Mouse (Mus musculus) embryonic facial prominence, embryonic 14.5 days (tissue): ENCODE data around the gene Glipr2. TPM values are rescaled to one million over a fixed set of nuclear protein-coding genes. Genes with fewer than 3 reads are reported as not detected.

Source experiments
- ATAC-seq: fragments of 200-750 bp; cut with Nextera tagmentation; 2 replicates; pipeline ENCODE4 v1.8.0; 2017; ENCODE audit warnings: low read depth, moderate number of reproducible peaks, moderate TSS enrichment
- DNase-seq: peaks from one replicate; pipeline ENCODE4 v3.0.0-alpha.2; 2015; ENCODE audit warnings: low spot score
- H3K27ac ChIP-seq: fragments of 300-500 bp; sonication (generic); replicated peaks from 2 replicates; pipeline ENCODE4 v1.5.1; 2014; ENCODE audit warnings: low read depth, mild to moderate bottlenecking, low read length, moderate library complexity
- H3K27me3 ChIP-seq: fragments of 300-500 bp; sonication (generic); replicated peaks from 2 replicates; pipeline ENCODE4 v1.6.1; 2014; ENCODE audit warnings: low read length; ENCODE audit not compliant: control insufficient read depth, insufficient read depth
- H3K36me3 ChIP-seq: fragments of 300-500 bp; sonication (generic); 2 replicates; pipeline ENCODE4 v1.6.1; 2014; ENCODE audit warnings: low read length, mixed read lengths; ENCODE audit not compliant: control insufficient read depth, insufficient read depth
- H3K4me1 ChIP-seq: fragments of 300-500 bp; sonication (generic); 2 replicates; pipeline ENCODE4 v1.6.1; 2014; ENCODE audit warnings: antibody characterized with exemption, low read length; ENCODE audit not compliant: control insufficient read depth, insufficient read depth
- H3K4me2 ChIP-seq: fragments of 300-500 bp; sonication (generic); 2 replicates; pipeline ENCODE4 v1.6.1; 2014; ENCODE audit warnings: low read depth, mild to moderate bottlenecking, low read length, moderate library complexity, mixed read lengths
- H3K4me3 ChIP-seq: fragments of 300-500 bp; sonication (generic); 2 replicates; pipeline ENCODE4 v1.5.1; 2014; ENCODE audit warnings: low read depth, mild to moderate bottlenecking, low read length
- H3K9ac ChIP-seq: fragments of 300-500 bp; sonication (generic); 2 replicates; pipeline ENCODE4 v1.6.1; 2014; ENCODE audit warnings: low read depth, mild to moderate bottlenecking, low read length, moderate library complexity, mixed read lengths
- H3K9me3 ChIP-seq: fragments of 300-500 bp; sonication (generic); 2 replicates; pipeline ENCODE4 v1.6.1; 2016; ENCODE audit warnings: low read length; ENCODE audit not compliant: control insufficient read depth
- WGBS: fragments of 180-500 bp; shearing (Covaris S2); extraction: QIAGEN DNeasy Blood & Tissue Kit; methylation state at CpG from one replicate; pipeline ENCODE4 v1.1.7; 2014; 5-methylcytosine and 5-hydroxymethylcytosine counted together
- polyA plus RNA-seq: library from polyadenylated mRNA; unstranded; fragments of >200 nt; fragmentation: Nextera tagmentation; extraction: Ambion mirVana; gene quantifications from 2 replicates; pipeline ENCODE4 v1.2.1, GENCODE M21; 2014

The Glipr2 gene
- polyA plus RNA-seq, 1 experiment from 2014 or later = 121 TPM

GRCm38 (mm10) chr4:44004623-44005409, 47.6 kb downstream of the Glipr2 start:
- Histone ChIP-seq H3K36me3 (no peaks in the 10 kb centered on the region), H3K4me3 (no peak overlapping the region), H3K4me1 (no peaks in the 10 kb centered on the region), H3K4me2 (no peak overlapping the region), H3K27me3 (no peaks in the 10 kb centered on the region), H3K27ac (no peak overlapping the region), H3K9me3 (no peaks in the 10 kb centered on the region), H3K9ac (no peak overlapping the region)
- DNase-seq (no peak), ATAC-seq (no peak)
- WGBS = 68% methylated on average over 3 of the region's 3 CpGs

DNA sequence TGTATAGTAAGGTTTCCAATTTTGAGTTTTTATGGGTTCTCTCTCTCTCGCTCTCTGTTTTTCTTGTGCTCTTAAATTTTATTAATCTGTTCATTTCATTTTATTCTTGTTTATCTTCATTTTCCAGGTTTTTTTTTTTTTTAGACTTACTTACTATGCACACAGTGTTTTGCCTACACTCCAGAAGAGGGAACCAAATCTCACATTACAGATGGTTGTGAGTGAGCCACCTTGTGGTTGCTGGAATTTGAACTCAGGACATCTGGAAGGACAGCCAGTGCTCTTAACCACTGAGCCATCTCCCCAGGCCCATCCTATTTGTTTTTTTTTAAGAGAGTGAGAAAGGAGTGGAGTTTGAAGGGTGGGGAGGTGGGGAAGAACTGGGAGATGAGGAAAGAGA, 53.0 kb downstream of the Glipr2 start:
- Histone ChIP-seq H3K4me3 (no peak overlapping the region), H3K27ac (no peak overlapping the region), H3K9me3 (no peaks in the 10 kb centered on the region), H3K9ac (no peak overlapping the region), H3K4me1 (peaks cover 12% of the 10 kb centered on the region), H3K36me3 (0 out of 2 replicates have a peak, but pooled peaks cover 4% of the 10 kb centered on the region), H3K4me2 (no peak overlapping the region), H3K27me3 (no peaks in the 10 kb centered on the region)
- ATAC-seq (no peak), DNase-seq (no peak)
- 96% methylated on average over 1 of the region's 1 CpGs for WGBS

DNA sequence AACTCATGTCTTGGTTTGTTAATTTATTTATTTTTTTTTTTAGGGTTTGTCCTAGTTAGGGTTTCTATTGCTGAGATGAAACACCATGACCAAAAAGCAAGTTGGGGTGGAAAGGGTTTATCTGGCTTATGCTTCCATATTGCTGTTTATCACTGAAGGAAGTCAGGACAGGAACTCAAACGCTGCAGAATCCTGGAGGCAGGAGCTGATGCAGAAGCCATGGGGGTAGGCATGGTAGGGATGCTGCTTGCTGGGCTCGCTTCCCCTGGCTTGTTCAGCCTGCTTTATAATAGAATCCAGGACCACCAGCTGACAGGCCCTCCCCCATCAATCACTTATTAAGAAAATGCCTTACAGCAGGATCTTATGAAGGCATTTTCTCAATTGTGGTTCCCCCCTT, 53.7 kb downstream of the Glipr2 start:
- Histone ChIP-seq H3K27ac (no peak overlapping the region), H3K4me1 (peaks cover 12% of the 10 kb centered on the region), H3K9ac (no peak overlapping the region), H3K36me3 (0 out of 2 replicates have a peak, but pooled peaks cover 4% of the 10 kb centered on the region), H3K9me3 (no peaks in the 10 kb centered on the region), H3K27me3 (no peaks in the 10 kb centered on the region), H3K4me2 (no peak overlapping the region), H3K4me3 (no peak overlapping the region)
- WGBS = 40% methylated on average over 2 of the region's 2 CpGs
- ATAC-seq (no peak), DNase-seq (no peak)

DNA sequence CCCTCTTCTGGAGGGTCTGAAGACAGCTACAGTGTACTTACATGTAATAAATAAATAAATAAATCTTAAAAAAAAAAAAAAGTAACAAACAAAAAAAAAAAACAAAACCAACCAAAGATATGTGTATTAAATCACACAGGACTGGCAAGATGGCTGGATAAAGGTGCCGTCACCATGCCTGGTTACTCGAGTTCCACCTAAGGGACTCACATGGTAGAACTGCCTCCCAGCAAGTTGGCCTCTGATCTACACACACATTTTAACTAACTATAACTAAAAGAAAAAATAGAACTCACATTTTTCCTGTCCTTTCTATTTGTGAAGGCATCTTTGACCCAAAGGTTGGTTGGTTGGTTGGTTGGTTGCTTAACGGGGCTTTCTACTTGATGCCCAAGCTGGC, 54.6 kb downstream of the Glipr2 start:
- ATAC-seq (no peak), DNase-seq (no peak)
- WGBS = 84% methylated on average over 3 of the region's 3 CpGs
- H3K27ac ChIP-seq = peak overlapping the region; percentile 81; the same call in 1 of the 2 replicates
- H3K4me3 ChIP-seq = peak overlapping the region; percentile 99
- H3K4me2 ChIP-seq = peak overlapping the region; percentile 94
- H3K36me3 ChIP-seq = 0 out of 2 replicates have a peak, but pooled peaks cover 4% of the 10 kb centered on the region
- no peaks in the 10 kb centered on the region for H3K9me3 ChIP-seq
- peaks cover 12% of the 10 kb centered on the region for H3K4me1 ChIP-seq
- peak overlapping the region; percentile 95 for H3K9ac ChIP-seq
- no peaks in the 10 kb centered on the region for H3K27me3 ChIP-seq

- peak; percentile 98 for DNase-seq
- ATAC-seq = peak; percentile 98
- Histone ChIP-seq H3K4me1 (peaks cover 12% of the 10 kb centered on the region), H3K27me3 (no peaks in the 10 kb centered on the region), H3K36me3 (0 out of 2 replicates have a peak, but pooled peaks cover 4% of the 10 kb centered on the region), H3K9me3 (no peaks in the 10 kb centered on the region), H3K9ac (peak overlapping the region; percentile 95), H3K4me3 (peak overlapping the region; percentile 99), H3K27ac (peak overlapping the region; percentile 81), H3K4me2 (peak overlapping the region; percentile 94)
- WGBS = under 1% methylated on average over 54 of the region's 77 CpGs
These were observed 55.5 kb downstream of the Glipr2 start for GRCm38 (mm10) chr4:44012376-44013367.

DNA sequence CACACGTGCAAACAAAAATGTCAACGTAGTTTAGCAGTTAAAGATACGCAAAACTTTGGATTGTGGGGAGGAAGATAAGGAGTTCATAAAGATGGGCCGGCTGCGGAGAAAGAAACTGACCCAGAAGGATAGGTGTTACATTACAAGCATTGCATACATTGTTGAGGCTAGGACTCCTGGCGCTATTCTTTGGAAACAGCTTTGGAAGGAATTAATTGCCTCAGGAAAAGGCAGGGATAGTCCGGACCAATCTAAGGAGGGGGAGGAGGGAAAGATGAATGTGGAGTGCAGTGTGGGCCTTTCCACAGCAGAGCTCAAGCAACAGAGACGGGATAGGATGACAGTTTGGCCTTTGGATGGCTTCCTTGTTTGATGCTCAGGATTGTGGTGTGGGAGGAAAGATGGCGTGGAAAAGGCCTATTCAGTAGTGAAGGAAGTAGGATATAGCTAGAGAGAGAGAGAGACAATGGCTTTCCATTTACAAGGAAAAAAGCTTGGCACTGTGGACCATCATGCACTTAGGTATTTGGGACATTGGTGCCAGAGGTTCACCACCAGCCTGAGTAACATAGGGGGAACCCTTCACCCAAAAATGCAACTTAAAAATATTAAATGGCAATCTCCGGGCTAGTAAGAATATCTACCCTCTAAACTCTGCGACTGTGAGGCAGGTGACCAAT, 56.3 kb downstream of the Glipr2 start:
- peaks cover 6% of the 10 kb centered on the region; the same call in 1 of the 2 replicates for H3K36me3 ChIP-seq
- H3K4me3 ChIP-seq = peak overlapping the region; percentile 99
- WGBS = 24% methylated on average over 11 of the region's 11 CpGs
- H3K4me2 ChIP-seq = peak overlapping the region; percentile 94
- no peaks in the 10 kb centered on the region for H3K9me3 ChIP-seq
- no peaks in the 10 kb centered on the region for H3K27me3 ChIP-seq
- H3K9ac ChIP-seq = peak overlapping the region; percentile 95
- ATAC-seq (no peak), DNase-seq (no peak)
- H3K4me1 ChIP-seq = peaks cover 12% of the 10 kb centered on the region
- 0 out of 2 replicates have a peak overlapping the region, but pooled peaks have one; percentile 81 for H3K27ac ChIP-seq

GRCm38 (mm10) chr4:44016071-44016470, 58.9 kb downstream of the Glipr2 start:
- no peak overlapping the region for H3K9ac ChIP-seq
- WGBS = 85% methylated on average over 4 of the region's 4 CpGs

GRCm38 (mm10) chr4:44016791-44017190, 59.6 kb downstream of the Glipr2 start:
- Histone ChIP-seq H3K9me3 (no peaks in the 10 kb centered on the region), H3K9ac (no peak overlapping the region), H3K4me3 (no peak overlapping the region), H3K4me2 (no peak overlapping the region), H3K27me3 (no peaks in the 10 kb centered on the region), H3K36me3 (peaks cover 39% of the 10 kb centered on the region), H3K27ac (no peak overlapping the region), H3K4me1 (peaks cover 12% of the 10 kb centered on the region)
- 91% methylated on average over 12 of the region's 12 CpGs for WGBS
- ATAC-seq (no peak), DNase-seq (no peak)

More at GRCm38 (mm10) chr4:44016071-44016470, 58.9 kb downstream of the Glipr2 start:
- DNase-seq (no peak), ATAC-seq (no peak)
- no peaks in the 10 kb centered on the region for H3K9me3 ChIP-seq
- no peak overlapping the region for H3K4me3 ChIP-seq
- H3K27me3 ChIP-seq = no peaks in the 10 kb centered on the region
- H3K27ac ChIP-seq = no peak overlapping the region
- peaks cover 31% of the 10 kb centered on the region for H3K36me3 ChIP-seq
- H3K4me2 ChIP-seq = no peak overlapping the region
- peaks cover 12% of the 10 kb centered on the region for H3K4me1 ChIP-seq
